Mouse (Mus musculus) kidney, adult 2 months (tissue): ENCODE results near the gene Ift57.

Experiments
- CTCF ChIP-seq: fragments of 200-500 bp; conservative IDR thresholded peaks from 2 replicates; pipeline ENCODE4 v1.5.1; 2011; ENCODE audit warnings: low read depth, mild to moderate bottlenecking, control low read depth, low read length, moderate library complexity, mixed read lengths; ENCODE audit not compliant: insufficient read depth, insufficient read length
- POLR2A ChIP-seq: fragments of 200-500 bp; IDR thresholded peaks from one replicate; pipeline ENCODE4 v1.6.1; 2011; ENCODE audit warnings: low read depth, low read length, control low read depth

- no peak for TF ChIP-seq CTCF
- TF ChIP-seq POLR2A, result no peak
These were observed 11.2 kb downstream of the Ift57 start for GRCm38 (mm10) chr16:49710188-49710587.
